Mouse (Mus musculus) cerebellum, adult 11-12 months (tissue): ENCODE measurements around the gene Il16.
A peak's percentile ranks its signal among the peaks of the same experiment; 100 is the strongest.

Source experiments
- DNase-seq: peaks from one replicate; pipeline ENCODE4 v3.0.0; 2022

Il16 gene

GRCm38 (mm10) chr7:83641163-83641562 lies 104.4 kb downstream of the Il16 start:
- DNase-seq: no peak

- no peak for DNase-seq
Measured at GRCm38 (mm10) chr7:83640581-83640980, 104.9 kb downstream of the Il16 start.

DNA sequence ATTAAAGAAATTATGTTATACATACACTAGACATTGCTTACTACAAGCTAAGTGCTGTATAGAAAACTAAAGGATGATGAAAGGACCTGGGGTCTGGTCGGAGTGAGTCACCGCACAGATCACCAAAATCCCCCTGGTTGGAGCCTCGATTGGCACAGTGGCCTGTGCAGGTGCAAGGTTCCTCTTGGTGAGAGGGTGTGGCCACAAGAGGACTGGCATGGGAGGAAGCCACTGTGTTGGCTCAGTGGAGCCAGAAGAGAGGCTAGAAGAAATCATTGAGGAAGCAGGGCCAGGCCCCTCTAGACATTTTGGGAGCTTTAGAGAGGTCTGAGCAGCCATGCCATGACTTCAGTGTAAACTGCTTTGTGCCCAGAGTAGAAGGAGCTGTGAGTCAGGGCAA lies 106.4 kb downstream of the Il16 start:
- no peak for DNase-seq

DNA sequence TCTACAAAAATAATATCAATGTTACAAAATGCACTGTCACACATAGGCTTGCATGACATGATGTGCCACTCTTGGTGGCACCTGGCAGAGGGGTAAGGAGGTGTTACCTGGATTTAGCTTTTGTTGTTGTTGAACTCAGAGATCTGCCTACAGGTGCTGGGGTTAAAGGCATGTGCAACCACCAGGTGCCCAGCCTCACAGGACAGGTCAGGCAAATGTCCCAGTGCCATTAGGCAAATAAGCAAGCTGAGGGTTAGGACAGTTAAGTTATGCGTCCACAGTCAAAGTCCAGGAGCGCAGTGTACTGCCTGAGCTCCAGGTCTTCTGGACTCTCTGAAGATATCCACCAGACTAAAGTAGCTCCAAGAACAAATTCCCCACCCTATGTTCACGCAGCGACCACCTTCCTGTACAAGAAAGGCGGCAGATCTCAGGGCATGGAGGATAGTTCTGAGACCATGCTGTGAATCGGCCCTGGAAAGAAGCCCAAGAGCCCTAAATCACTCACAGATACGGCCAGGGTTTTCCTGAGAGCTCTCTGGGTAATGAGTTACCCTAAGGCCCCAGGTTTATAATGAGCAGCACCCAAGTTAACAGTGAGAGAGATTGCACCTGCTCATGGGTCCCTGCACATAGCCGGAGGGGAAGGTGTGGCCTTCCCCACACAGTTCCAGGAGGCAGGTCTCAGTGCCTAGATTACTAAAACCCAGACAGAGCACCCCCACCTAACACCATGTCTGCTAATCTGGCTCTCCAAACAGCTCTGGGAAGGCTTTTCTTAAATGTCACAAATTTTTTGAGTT lies 107.5 kb downstream of the Il16 start:
- no peak for DNase-seq

- DNase-seq: peak; percentile 53
Measured at GRCm38 (mm10) chr7:83636425-83636824, 109.1 kb downstream of the Il16 start.

DNA sequence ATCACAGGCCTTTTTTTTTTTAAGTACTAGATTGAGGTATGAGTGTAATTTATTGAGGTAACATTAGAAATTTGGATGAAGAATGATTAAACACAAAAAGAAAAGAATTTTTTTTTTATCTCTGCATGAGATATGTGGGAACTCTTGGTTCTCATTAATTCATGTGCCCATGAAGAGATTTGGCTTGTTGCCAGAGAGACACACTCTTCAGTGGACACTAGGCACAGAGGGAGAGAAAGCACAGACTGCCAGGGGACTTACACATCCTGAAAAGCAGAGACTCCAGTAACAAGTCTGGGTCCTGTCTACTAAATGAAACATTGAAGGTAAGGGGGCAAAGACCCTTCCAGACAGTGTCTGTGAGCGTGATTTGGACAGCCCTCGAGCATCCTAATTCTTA lies 109.8 kb downstream of the Il16 start:
- DNase-seq: no peak

DNA sequence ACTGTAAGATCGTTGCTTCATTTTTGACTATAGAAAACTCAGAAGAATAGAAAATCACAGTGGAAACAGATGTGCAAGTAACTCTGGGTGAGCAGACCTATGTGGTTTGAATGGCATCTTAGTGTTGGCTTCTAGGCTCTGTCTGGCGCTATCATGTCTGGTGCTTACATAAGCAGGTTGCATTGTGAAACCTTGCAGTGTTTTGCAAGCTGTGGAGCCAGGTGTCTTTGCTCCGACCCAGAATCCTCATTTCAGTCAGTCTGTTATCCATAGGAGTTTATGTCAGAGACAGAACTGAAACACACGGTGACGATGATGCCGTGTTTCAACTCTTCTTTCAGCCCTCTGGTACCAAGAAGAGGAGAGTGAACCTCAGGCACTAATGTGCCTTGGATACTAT lies 111.7 kb downstream of the Il16 start:
- DNase-seq: no peak

- DNase-seq: no peak
Measured at GRCm38 (mm10) chr7:83632682-83633120, 112.8 kb downstream of the Il16 start.

DNA sequence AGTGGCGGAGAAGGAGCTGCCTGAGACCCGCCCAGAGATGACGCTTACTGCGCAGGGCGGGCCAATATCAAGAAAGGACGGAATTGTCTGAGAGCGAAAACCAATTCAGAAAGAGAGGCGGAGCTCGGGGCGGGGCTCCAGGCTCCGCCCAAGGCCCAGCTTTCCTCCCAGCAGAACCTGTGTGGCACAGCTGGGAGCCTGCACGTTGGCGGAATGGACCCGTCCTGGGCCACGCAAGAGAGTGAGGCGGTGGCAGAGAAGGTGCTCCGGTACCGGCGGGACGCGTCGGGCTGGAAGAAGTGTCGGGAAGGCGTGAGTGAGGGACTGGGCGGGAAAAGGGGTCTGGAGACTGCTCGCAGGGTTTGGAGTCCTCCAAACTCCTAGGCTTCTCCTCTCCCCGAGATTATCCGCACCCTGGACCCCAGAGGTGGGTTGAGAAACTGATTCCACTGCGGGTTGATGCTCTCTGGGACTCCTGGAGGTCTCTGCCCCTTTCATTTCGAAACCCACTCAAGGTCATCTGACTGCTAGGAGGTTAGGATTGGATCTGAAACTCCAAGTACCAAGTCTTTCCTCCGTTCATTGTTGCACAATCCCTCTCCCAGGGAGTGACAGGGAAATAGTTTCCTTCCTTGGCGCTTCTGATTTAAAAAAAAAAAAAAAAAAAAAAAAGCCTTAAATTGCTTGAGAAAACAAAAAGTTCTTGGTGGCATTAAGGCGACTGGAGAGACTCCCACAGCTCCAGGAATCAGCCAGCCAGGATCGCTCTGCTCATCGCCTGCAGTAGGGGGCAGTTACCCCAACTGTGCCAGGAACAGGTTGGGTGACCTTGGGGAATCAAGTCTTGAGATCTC lies 113.5 kb downstream of the Il16 start, which contains the start of gene Stard5:
Stard5 (plus strand) TSS at position 132 of the 854 bp plus-strand sequence.
- peak; percentile 94 for DNase-seq

GRCm38 (mm10) chr7:83631073-83631827 lies 114.3 kb downstream of the Il16 start:
- no peak for DNase-seq

DNA sequence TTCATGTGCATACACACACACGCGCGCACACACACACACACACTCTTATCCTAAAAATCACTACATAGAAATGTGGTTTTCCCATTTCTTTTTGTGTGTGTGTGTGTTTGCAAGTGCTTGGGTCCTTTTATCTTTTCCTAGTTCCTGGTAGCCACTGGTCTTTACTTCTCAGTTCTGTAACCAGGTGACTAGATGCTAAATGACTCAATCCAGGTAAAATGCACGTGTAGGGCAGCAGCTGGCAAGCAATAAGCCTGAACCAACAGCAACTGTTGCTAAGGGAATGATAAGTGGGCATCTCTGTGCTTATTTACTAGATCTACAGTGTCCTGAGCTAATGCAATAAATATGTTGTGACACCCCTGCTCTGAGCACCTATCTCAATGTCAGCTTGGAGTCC lies 118.2 kb downstream of the Il16 start:
- no peak for DNase-seq

GRCm38 (mm10) chr7:83626557-83627257 lies 118.8 kb downstream of the Il16 start:
- no peak for DNase-seq

- no peak for DNase-seq
Measured at GRCm38 (mm10) chr7:83624065-83624464, 121.5 kb downstream of the Il16 start.

GRCm38 (mm10) chr7:83622582-83622981 lies 122.9 kb downstream of the Il16 start:
- DNase-seq: no peak

- DNase-seq: no peak
Measured at GRCm38 (mm10) chr7:83618709-83619108, 126.8 kb downstream of the Il16 start.

- DNase-seq: no peak
Measured at GRCm38 (mm10) chr7:83616268-83616667, 129.3 kb downstream of the Il16 start.

DNA sequence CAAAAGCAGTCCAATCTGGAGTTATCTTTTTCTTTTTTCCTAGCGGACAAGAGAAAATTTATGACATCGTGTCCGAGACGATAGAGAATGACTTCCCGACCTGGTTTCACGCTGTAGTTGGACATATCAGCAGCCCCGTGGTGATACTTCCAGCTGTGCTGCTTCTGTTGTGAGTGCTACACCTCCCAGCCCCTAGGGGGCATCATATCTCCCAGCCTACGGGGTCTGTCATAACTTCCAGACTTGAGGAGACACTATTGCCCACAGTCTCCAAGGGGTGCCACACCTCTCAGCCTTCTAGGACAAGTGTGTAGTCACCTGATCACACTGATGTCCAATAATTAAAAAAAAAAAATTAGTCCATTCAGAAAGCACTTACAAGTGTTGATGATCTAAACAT lies 129.7 kb downstream of the Il16 start:
- no peak for DNase-seq

DNA sequence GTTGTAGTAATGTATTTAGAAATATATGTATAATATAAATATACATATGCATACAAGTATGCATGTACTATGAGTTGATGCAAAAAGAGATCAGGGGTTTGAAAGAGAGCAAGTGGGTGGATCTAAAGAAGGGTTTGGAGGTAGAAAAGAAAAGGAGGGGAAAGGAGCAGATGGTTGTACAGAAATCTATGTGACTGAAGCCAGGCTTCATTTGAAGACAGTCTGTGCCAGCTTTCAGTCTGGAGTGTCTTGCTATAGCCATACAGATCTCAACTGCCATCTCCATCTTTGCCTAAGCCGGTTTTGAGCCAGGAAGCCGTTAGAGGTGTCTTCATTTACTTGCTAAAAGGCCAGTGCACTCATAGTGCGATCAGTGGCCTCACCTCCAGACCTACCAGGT lies 130.3 kb downstream of the Il16 start:
- DNase-seq: no peak

- no peak for DNase-seq
Measured at GRCm38 (mm10) chr7:83611886-83612285, 133.6 kb downstream of the Il16 start.

GRCm38 (mm10) chr7:83609891-83610290 lies 135.6 kb downstream of the Il16 start:
- no peak for DNase-seq

GRCm38 (mm10) chr7:83606796-83607195 lies 138.7 kb downstream of the Il16 start:
- no peak for DNase-seq

GRCm38 (mm10) chr7:83604180-83604944 lies 141.2 kb downstream of the Il16 start:
- no peak for DNase-seq
